Mouse (Mus musculus) bone marrow macrophage, adult 2 months (primary cell): ENCODE measurements around the gene Lgals2.

ENCODE experiments used
- CTCF ChIP-seq: IDR thresholded peaks from 2 replicates; pipeline ENCODE4 v1.5.1; 2012; ENCODE audit warnings: low read depth, mild to moderate bottlenecking, low read length, moderate library complexity
- POLR2A ChIP-seq: IDR thresholded peaks from 2 replicates; pipeline ENCODE4 v1.6.1; 2012; ENCODE audit warnings: mild to moderate bottlenecking, low read depth, low read length, borderline replicate concordance

GRCm38 (mm10) chr15:78806614-78807013, 48.7 kb downstream of the Lgals2 start:
- no peak for TF ChIP-seq CTCF
- no peak for TF ChIP-seq POLR2A
